Mouse (Mus musculus): Measurements from ENCODE around the gene Ttc9c.

Ttc9c gene

DNA sequence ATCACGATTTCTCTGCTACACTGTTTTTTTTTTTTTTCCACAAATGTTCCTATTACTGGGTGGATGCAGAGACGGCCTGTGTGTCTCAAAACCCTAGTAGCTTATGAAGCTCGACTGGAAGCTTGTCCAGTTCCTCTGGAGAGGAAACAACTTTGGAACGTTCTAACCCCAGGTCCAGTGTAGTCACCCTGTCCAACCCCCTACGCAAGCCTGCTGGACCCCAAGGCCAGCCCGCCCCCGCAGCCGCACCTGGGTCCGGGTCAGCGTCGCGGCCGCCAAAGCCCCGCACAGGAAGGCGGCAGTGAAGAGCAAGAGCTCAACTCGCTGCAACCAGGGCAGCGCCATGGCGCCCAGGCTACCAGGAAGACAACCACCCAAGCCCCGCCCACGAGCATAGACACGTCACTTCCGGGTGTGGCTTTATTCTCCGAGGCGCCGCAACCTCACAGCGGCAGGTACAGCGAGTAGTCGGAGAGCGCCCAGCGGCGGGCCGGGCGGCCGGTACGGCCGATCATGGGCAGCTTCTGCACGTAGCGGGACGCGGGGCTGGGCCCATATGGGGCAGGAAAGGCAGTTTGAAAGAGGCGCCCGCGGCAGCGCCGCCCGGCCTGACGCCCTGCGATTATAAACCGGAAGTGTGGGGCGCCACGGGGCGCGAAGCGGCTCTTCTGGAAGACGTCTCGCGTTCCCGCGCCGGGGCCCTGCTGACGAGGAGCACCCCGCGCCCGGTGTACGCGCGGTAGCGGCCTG lies 44.9 kb downstream of the Ttc9c start, which contains the start of gene Tmem179b:
Gene Tmem179b, minus strand, starts transcription at position 382 of the 750 bp plus-strand sequence.
- DNase-seq (ENCODE audit: low spot score in 2 of 2), result peak; percentile 94 to 95

DNA sequence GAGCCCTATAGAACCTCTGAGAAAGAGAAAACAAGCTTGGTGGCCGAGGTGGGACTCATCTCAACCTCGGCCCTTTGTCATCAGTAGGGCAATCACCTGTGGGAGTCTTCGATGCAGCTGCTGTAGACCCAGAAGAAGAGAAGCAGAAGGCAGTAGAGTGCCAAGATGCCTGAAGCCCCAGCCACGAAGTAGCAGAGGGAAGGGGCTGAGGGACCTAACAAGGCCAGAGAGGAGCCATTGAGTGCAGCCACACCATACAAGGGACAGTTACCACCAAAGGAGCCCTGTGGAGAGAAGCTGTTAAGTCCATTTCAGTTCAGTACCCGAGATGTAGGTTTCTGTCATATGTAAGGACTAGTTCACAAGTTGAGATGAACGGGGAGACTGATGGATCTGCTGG lies 45.7 kb downstream of the Ttc9c start:
- DNase-seq (ENCODE audit: low spot score in 2 of 2), result no peak

DNA sequence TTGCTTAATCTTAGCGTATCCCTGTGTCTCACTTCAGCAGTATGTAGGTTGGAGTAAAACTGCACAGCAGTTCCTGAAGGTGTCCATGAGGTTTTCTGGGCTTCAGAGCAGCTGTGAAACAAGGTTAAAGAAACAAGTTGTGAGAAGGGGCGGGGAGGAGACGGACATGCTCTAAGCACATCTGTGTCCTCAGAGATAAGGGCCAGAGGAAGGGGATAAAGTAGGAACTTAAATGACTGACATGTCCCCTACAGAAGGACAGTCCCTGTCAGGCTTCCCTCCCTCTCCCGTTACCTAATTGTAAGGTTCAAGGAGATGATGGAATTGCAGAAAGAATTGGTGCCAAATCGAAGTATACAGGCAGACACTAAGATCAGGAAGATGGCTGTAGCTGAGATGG lies 46.1 kb downstream of the Ttc9c start:
- DNase-seq (ENCODE audit: low spot score in 2 of 2), result no peak

DNA sequence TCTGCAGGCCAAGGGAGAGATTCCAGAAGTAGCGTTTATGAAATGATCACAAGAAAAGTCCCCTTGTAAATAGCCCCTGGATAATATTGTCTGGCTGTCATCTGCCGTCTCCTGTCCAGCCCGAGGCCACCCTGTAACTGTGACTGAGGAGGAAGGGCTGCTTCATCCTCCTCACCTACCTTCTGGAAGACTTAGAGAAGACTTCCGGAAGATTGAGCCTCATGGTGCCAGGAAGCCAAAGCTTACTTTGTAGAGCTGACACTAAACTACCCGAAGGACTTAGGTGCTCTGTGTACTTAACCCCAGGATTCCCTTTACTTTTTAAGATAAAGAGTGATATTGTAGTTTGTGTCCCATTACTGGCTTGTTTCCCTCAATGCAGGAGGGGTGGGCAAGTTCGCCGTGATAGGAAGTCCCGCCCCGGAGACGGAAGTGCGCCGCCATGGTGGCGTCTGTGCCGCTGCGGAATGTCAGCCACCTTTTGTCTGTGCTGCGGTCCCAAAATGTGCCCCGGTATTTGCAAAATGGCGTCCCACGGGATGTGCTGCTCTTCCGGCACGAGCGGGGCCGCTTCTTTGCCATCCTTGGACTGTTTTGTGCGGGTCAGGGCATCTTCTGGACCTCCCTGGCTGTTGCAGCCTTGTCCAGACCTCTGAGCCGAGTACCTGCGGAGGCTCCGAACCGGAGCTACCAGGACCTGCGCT lies 48.4 kb downstream of the Ttc9c start, which contains the start of gene Tmem223:
Gene Tmem223, plus strand, starts transcription at position 430 of the 704 bp plus-strand sequence.
- peak; percentile 72 to 75 for DNase-seq (ENCODE audit: low spot score in 2 of 2)

DNA sequence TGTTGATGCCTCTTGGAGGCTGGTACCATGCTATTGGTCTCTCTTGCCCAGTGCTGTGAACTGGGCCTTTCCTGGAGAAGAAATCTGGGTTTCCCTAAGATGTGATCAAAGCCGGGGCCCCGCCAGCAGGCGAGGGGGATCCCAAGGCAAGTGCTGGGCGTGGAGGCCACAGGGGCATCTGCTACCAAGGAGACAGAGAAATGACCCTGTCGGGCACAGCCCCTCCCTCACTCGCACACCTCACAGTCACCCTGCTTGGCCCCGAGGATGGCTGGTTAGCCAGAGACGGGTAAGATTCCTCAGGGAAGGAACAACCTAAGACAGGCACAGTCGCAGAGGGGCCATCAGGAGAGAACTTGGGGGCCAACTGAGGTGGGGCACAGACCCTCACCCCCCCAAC lies 53.6 kb downstream of the Ttc9c start:
- DNase-seq (ENCODE audit: low spot score in 2 of 2), result no peak

DNA sequence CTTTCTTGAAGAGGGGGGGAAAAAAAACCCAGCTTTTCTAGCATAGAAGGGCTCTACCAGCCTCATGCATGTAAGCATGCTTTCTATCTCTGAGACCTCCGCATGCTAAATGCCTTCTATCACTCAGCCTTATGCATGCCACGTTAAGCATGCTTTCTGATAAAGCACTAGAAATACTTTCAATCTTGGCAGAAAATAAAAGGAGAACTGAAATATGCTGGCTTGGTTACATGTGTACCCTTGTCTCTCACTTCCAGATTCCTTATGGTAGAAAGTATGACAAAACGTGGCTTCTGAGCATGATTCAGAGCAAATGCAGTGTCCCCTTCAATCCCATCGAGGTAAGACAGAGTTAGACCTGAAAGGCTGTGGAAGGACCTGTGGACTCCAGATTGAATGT lies 55.9 kb downstream of the Ttc9c start:
- DNase-seq (ENCODE audit: low spot score in 2 of 2), result no peak

DNA sequence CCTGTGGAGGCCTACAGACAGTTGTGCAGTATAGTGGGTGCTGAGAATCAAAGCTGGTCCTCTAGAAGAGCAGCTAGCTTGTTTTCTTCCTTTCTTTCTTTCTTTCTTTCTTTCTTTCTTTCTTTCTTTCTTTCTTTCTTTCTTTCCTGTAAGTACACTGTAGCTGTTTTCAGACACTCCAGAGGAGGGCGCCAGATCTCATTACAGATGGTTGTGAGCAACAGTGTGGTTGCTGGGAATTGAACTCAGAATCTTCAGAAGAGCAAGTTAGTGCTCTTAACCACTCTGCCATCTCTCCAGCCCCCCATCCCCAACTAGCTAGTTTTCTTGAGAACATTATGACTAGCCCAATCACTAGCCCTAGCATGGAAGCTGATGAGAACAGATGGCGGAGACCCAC lies 58.4 kb downstream of the Ttc9c start:
- DNase-seq (ENCODE audit: low spot score in 2 of 2), result no peak
